Mouse (Mus musculus) thymus, adult 2 months (tissue): ENCODE data around the gene Erbb2.

Experiments
- CTCF ChIP-seq: fragments of 200-500 bp; IDR thresholded peaks from 2 replicates; pipeline ENCODE4 v1.5.1; 2012; ENCODE audit warnings: mild to moderate bottlenecking, control low read depth, low read length, moderate library complexity, borderline replicate concordance; ENCODE audit not compliant: control insufficient read depth, poor library complexity, insufficient read depth; ENCODE audit errors: extremely low read depth
- POLR2A ChIP-seq: fragments of 200-500 bp; IDR thresholded peaks from 2 replicates; pipeline ENCODE4 v1.6.1; 2012; ENCODE audit warnings: mild to moderate bottlenecking, low read length, control low read depth, moderate library complexity; ENCODE audit not compliant: control insufficient read depth, poor library complexity, insufficient read depth; ENCODE audit errors: extremely low read depth

DNA sequence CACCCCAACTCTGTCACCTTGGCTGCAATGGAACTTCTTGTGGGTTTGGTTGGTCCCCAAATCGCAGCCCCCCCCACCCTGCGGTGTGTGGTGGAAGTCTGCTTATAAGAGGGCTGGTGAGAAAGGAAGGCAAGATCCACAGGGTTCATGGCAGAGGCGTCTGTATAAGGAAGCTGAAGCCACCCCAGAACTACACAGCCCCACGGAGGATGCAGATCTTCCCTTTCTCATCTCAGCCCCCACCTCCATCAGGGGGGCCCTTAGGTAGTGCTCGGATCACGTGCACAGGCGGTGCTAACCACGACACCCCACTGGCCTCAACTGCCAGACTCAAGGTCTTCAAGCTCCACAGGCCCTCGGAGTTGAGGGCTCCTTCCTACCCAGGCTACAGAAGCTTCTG, 51.6 kb downstream of the Erbb2 start:
- TF ChIP-seq POLR2A (0 out of 2 replicates have a peak, but pooled peaks have one; percentile 17), CTCF (0 out of 2 replicates have a peak, but pooled peaks have one; percentile 3)
